Mouse (Mus musculus): ENCODE results near the gene Ak5.

Gene Ak5

GRCm38 (mm10) chr3:152516569-152516968, 151.6 kb downstream of the Ak5 start:
- DNase-seq, result no peak

DNA sequence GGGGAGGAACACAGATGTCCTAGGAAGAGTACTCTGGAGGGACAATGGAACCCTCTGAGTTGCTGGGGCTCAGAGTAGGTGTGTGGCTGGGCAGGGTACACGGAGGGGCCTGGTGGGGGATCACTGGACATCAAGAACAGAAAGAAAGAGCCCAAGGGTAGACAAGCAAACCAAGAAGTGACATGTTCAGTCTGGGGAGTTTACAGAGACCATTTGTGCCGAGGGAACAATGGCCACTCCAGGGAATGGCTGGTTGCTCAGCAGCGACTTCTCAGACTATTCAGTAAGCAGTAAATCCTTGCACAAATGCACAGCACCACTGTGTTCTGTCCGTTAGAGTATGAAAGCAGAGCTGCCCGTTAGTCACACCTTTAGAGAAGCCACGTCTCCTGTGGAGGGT, 152.2 kb downstream of the Ak5 start:
- no peak for DNase-seq

GRCm38 (mm10) chr3:152512517-152512916, 155.6 kb downstream of the Ak5 start:
- peak in 1 of 2 experiments; percentile 31 for DNase-seq

- DNase-seq, result no peak
These were observed 158.9 kb downstream of the Ak5 start for GRCm38 (mm10) chr3:152509268-152509667.

- no peak for DNase-seq
These were observed 159.7 kb downstream of the Ak5 start for GRCm38 (mm10) chr3:152508419-152508993.

DNA sequence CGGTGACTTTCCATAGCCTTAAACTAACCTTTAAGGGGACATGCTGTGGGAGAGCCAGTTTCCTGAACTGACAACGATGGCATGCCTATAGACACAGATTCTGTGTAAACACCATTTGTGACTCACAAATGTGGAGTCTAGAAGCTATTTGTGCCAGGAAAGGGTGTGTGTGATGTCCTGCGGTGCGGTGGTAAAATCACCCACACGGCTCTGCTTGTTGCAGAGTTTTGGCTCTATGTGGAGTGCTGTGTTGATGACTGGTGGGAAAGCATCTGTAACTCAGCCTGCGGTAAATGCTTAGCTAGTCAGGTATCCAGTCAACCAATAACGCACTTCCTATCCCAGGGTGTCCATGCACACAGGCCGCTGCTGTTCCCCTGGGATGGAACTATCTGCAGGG, 160.3 kb downstream of the Ak5 start:
- no peak for DNase-seq

- DNase-seq, result no peak
These were observed 169.0 kb downstream of the Ak5 start for GRCm38 (mm10) chr3:152498968-152499696.

DNA sequence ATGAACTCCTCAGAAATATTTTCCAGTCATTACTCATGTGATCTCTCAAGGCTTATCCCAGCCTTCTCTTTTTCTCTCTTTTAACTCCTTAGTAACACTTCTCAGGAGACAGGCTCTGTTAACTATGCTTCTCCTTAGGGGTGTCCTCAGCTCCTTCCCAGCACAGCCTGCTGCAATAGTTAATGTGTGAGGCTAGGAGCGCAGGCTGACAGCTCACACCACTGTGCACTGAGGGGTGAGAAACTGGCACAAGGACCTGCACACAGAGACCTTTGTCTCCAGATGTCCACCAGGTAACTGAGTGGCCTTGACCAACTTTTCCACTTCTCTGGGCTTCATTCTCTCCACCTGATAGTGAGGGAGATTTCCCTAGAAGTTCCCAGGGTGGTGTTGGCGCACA, 170.3 kb downstream of the Ak5 start:
- DNase-seq, result no peak

DNA sequence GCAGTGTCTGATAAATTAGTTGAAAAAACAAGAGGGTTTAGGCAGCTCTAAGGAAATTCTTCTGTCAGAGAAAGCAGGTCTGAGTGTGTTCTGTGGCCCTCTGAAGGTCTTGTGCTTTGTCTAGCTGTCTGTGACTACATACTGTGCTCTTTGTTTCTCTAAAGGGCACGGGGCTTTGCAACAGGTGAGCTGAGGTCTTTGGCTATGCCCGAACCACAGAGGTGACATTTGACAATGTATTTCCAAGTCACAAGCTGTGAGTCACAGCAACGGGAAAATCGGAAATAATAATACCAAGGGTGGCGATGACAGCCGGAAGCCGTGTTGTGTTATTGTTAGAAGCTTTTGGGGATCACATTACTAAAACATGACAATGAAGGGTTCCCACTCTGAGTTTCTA, 171.1 kb downstream of the Ak5 start:
- DNase-seq, result no peak

DNA sequence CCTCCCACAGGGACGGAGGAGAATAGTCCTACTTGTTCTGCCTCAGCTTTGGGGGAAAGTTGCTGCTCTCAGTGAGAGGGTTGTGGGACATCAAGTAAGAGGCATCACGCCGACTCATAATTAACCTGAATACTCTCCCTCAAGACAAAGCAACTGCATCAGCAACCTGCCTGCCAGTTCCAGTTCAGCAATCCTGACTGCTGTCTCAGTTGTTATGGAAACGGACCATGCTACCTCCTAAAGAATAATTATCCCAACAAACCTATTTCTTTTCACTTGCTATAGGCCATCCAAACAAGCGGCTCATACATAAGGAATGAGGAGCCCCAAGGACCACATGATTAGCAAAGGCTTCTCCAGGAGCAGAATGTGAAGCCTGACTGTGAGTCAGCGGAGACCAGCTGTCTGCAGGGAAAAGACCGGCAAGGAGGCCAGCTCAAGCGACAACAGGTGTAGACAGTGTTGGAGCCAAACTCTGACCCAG, 172.7 kb downstream of the Ak5 start:
- DNase-seq, result no peak

DNA sequence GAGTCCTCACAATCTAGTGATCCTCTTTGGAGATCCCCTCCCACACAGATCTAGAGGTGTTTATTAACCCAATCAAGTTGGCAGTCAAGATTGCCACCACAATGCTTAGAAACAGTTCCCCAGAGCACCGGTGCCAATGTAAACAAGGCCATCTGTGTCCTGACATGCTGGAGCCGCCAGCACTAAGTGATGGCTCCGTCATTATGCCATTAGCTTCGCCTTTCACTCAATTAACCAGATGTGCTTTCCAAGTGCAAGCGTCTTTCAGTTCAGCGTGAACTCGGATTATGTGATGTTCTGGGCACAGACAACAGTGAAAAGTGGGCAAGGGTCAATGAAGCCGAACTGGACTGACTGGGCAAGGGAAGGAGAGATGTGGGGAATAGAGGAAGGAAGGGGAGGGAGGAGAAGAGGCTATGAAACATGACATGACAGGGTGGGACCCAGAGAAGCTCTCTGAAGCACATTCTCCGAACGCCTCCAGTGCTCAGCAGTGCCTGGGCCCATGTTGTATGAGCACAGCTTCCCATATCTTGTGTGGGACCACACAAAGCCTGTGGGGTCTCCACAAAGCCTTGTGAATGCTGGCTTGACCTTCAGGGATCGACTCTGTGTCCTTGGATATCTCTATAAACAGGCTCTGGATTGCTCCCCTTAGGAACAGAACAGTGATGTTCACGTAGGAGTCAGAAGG, 173.3 kb downstream of the Ak5 start:
- DNase-seq, result no peak

DNA sequence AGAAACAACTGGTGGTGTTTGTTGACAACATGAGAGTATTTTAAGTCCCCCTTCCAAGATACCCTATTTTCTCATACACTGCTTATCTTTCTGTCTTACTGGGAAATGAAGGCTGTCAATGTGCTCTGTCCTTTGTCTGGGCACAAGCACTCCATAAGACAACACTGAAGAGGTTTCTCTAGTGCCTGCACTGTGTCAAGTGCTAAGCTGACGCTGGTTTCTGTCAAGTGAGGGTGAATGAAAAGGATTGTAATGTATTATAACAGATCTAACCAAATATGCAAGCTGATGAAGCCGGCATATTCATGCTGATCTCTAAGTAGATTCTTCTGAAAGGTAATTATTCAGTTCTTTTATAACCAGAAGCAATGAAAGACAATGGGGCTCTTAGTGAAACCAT, 174.3 kb downstream of the Ak5 start:
- DNase-seq, result no peak

DNA sequence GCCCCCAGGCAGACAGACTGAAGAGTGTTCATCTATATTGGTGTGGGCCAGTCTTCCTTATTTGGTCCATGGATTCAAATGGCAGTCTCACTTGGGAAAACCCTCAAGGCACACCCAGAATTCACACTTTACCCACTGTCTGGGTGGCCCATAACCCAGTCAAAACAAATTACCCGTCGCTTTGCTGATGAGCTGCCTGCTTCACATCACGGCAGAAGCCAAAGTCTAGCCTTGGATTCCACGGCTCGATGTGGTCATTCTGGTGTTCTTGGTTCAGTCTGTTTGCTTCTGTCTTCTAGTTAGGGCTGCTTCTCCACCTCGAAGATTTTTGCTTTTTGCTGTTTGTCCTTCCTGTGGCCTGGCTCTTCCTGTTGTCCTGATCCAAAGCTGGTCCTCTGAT, 175.9 kb downstream of the Ak5 start:
- DNase-seq, result no peak

- DNase-seq, result no peak
These were observed 177.7 kb downstream of the Ak5 start for GRCm38 (mm10) chr3:152490423-152490822.

DNA sequence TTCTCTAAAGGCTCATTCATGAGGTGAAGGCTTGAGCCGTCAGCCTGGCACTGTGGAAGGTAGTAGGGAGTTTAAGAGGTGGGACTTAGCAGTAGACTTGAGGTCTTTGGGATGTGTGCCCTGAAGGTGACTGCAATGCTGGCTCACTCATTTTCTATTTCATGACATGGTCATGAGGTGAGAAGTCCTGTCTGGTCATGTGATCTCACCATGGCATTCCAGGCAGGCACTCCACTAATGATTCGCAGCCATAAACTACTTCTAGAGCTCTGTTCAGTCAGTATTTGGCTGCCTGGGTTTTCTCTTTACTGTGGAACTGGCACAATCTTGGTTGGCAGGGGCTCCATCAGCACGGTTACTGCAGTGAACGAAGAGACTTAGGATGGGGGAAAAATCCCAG, 179.2 kb downstream of the Ak5 start:
- no peak for DNase-seq

- DNase-seq, result no peak
These were observed 184.0 kb downstream of the Ak5 start for GRCm38 (mm10) chr3:152484206-152484605.

DNA sequence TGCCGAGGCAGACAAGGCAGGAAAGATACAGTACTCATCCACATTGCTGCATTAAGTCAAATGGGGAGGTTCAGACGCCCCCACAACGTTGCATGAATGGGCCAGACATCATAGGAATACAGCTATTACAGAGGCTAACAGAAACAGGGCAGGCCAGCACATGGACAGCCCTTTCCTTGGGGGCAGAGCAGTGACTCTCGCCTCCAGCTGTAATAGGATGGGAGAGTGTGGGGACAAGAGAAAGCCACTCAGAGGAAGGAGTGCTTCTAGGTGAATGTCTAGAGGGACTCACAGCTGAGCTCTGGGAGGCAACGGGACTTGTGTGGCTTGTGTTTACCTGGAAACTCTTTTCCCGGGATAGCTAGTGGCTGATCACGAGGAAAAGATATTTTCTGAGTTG, 184.4 kb downstream of the Ak5 start:
- DNase-seq, result no peak

DNA sequence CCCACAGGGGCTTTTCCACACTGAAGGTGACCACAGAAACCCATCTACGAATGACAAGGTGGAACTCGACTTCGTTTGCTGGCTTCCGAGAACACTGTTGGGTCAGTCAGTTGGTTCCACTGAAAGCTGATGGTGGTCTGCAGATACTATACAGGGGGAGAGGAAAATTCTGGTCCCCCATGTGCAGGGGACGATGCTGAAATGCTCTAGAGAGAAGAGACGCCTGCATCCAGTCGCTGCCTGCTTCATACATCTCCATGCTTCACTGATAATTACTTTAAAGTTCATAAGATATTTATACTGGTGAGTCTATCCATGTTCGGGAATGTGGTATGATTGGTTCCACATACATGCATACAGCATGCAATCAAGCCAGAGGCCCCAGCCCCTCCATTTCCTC, 186.0 kb downstream of the Ak5 start:
- DNase-seq, result no peak

- DNase-seq, result no peak
These were observed 187.8 kb downstream of the Ak5 start for GRCm38 (mm10) chr3:152480336-152480735.

DNA sequence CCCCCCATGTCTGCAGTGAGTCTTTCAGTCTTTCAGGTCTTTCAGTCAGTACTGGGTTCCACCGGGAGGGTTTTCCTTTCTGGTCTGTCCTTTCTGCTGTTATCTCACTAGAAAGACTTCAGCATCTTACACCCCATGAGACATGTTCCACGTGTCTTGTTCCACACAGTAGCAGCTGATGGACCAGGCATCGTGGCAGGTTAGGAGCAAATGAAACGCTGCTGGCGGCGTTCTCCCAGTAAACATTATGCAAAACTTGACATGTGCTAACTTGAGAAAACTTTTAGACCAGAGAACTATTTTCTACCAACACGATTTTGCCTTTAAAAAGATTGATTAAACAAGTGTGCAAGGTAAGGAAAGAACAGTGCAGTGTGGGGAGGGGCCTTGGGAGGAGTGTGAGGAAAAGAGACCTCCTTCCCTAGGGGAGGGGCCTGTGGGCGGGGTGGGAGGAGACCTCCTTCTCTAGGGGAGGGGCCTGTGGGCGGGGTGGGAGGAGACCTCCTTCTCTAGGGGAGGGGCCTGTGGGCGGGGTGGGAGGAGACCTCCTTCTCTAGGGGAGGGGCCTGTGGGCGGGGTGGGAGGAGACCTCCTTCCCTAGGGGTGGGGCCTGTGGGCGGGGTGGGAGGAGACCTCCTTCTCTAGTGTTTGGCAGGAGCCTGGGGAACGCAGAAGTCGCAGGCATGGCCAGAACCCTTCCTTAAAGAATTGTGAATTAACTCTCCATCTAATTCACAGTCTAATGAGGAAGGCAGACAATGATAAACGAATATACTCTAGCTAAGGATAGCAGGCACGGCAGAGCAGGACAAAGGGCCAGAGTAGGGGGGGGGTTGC, 189.3 kb downstream of the Ak5 start:
- DNase-seq, result peak; percentile 69 to 75

DNA sequence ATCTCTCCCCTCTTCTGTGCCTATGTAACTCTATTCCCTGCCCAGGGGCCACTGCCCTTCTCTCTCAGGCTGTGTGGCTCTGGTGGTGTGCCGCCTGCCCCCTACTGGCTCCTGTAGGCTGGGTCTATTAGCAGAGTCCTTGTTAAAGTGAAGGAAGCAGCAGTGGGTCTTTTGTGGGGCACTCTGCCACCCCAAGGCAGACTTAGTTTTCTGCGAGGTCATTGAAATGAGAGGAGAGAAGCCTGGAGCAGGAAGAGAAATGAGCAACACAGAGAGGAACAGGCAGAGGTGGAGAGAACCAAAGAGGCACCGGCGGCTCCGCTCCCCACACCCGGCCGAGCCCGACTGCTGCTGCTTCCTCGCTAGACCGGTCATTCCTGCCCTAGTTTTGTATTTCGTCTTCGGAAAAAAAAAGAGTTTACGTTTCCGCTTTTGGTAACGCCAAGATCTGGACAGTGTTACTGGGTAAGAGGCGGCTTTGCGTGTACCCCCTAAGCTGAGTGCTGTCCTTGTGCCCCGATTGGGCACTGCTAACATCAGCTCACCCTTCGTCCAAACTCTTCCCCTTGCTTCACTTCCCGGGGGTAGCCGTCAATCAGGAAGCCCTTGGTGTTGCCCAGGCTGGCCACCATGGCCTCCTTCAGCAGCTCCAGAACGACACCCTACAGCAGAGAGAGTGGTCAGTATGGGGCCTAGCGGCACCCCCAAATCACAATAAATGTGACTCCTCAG, 190.2 kb downstream of the Ak5 start:
- peak; percentile 81 to 82 for DNase-seq

- DNase-seq, result peak in 1 of 2 experiments; percentile 16
These were observed 192.3 kb downstream of the Ak5 start for GRCm38 (mm10) chr3:152475894-152476293.
